Mouse (Mus musculus) hematopoietic stem cell, adult 5-6 weeks (primary cell): ENCODE results near the gene Nceh1. TPM values are rescaled to one million over a fixed set of nuclear protein-coding genes. Genes with fewer than 3 reads are reported as not detected.

ENCODE experiments used
- ATAC-seq, 2 experiments: fragments of 125-278 bp in 1 of 2; replicated peaks in 1 of 2; 2 replicates each; pipeline ENCODE4 v1.8.0; 2016 to 2017; ENCODE audit warnings: inconsistent platforms in 2 of 2, mild to moderate bottlenecking in 2 of 2, moderate number of reproducible peaks in 2 of 2, low read depth in 1 of 2, moderate TSS enrichment in 1 of 2; ENCODE audit not compliant: low FRiP score in 2 of 2, poor library complexity in 2 of 2, severe bottlenecking in 2 of 2, insufficient read depth in 1 of 2, low TSS enrichment in 1 of 2
- total RNA-seq: library from RNA; stranded (forward); fragments of 172-1452, 232-1000 nt; gene quantifications from 2 replicates; pipeline ENCODE4 v1.2.3, GENCODE M21; 2017

Gene Nceh1
- 55.5 and 60.5 TPM in 2 replicates for total RNA-seq

DNA sequence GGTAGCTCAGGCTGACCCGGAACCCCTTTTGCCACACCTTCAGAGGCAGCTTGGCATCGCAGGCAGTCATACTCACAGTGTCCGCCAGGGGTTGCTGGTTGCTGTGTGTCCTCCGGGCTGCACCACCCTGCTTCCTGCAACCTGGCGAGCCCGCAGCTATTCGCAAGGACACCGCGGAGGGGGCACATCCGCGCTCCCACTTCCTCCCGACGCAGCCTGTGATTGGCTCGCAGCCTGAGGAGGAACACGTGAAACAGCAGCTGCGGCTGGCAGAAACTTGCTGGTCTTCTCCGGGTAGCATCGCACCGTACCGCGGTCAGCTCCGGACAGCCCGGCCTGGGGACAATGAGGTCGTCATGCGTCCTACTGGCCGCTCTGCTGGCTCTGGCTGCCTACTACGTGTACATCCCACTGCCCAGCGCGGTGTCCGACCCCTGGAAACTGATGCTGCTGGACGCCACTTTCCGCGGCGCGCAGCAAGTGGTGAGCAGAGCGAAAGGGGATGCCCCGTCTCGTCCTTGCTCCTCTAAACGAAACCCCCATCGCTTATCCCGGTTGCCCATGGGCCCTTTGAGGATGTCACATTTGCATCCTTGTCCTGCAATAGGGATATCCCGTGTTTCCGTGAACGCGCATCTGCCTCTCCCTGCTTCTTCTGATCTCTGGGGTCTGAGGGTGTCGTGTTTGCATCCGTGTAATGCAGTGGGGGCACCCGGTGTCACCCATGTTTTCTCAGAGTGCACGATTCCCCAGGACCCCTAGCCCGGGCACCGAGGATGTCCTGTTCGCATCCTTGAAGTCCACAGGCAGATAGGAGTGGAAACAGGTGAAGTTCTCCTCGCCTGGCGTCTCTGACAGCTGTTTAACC lies at the start of gene Nceh1:
Gene Nceh1 (plus strand): TSS at position 233 of the 868 bp plus-strand sequence.
- peak; percentile 97 to 99 for ATAC-seq

GRCm38 (mm10) chr3:27140101-27140500 lies 42.7 kb upstream of the Nceh1 start:
- no peak for ATAC-seq

DNA sequence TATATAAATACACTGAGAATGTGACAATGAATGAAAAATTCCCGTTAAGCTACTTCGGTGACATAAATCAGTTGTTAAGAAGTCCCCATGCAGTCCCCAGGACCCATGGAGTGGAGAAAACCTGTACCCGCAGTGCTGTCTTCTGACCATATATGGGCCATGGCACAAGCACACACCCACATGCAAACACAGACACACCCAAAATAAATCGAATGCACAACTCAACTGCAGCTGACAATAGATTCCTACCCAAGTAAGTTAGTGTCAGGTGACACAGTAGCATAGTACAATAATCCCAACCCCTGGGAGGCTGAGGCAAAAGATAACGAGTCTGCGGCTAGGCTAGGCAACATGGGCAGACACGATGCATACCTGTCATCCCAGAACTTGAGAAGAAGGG lies 39.2 kb upstream of the Nceh1 start:
- ATAC-seq = no peak

DNA sequence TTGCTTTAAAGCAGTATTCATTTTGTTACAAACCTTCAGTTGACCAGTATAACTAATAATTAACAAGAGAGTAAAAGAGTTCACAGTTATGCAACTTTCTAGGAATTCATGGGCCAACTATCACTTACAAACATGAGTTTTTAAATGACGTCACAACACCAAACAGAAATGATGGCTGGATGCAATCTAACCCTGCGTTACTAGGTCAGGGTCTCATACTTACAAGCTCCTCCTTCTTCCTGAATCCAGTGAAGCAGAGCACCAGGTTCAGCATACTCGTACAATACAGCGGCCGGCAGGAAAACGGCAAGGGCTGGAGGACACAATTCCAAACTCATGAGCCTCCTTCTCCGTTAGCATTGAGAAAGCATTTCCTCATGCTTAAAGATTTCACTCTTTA lies 37.0 kb upstream of the Nceh1 start:
- ATAC-seq = no peak

GRCm38 (mm10) chr3:27153191-27153671 lies 29.5 kb upstream of the Nceh1 start:
- peak; percentile 55 to 72 for ATAC-seq

GRCm38 (mm10) chr3:27153701-27154209 lies 29.0 kb upstream of the Nceh1 start, which contains the start of gene Ect2:
TSS of gene Ect2 (minus strand) at chr3:27153878.
- peak; percentile 97 for ATAC-seq

GRCm38 (mm10) chr3:27154280-27154679 lies 28.5 kb upstream of the Nceh1 start:
- ATAC-seq = no peak

- no peak for ATAC-seq
Measured at GRCm38 (mm10) chr3:27155051-27155855, 27.5 kb upstream of the Nceh1 start.

- ATAC-seq = no peak
Measured at GRCm38 (mm10) chr3:27155856-27156593, 26.7 kb upstream of the Nceh1 start.

- no peak for ATAC-seq
Measured at GRCm38 (mm10) chr3:27156594-27156949, 26.2 kb upstream of the Nceh1 start.

GRCm38 (mm10) chr3:27158910-27159309 lies 23.9 kb upstream of the Nceh1 start:
- no peak for ATAC-seq

DNA sequence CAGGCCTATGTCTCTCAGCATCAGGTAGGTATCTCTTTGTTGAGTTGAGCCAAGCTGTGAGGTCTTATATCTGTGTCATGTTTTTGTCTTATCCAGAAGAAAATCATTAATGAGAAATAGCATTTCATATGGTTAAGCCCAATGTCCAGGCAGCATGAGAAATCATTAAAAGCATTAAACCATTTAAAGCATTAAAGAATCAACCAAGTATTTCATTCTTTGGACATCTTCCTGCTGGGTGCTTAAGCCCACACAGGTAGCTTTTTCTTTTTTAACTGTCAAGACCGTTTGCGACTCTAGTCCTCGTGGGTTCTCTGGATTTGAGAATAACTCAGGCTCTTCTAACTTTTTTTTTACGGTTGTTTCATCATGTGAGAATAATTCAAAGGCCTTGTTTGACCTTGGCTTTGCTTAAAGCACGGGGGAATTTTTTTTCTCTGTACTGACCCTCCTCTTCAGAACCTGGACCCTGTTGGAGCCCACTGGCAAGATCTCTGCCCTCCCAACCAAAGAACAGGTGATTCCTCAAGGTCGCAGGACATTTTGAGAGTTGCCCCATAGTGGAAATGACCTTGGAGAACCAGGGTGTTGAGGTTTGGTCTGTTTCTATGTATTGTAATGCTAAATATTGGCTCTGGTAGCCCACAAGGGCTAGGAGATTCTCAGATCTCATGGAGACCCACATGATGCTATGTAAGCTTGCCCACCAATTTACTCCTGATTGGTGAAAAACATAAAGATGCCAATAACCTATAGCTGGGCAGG lies 20.9 kb upstream of the Nceh1 start:
- no peak for ATAC-seq

- no peak for ATAC-seq
Measured at GRCm38 (mm10) chr3:27162410-27162804, 20.4 kb upstream of the Nceh1 start.

DNA sequence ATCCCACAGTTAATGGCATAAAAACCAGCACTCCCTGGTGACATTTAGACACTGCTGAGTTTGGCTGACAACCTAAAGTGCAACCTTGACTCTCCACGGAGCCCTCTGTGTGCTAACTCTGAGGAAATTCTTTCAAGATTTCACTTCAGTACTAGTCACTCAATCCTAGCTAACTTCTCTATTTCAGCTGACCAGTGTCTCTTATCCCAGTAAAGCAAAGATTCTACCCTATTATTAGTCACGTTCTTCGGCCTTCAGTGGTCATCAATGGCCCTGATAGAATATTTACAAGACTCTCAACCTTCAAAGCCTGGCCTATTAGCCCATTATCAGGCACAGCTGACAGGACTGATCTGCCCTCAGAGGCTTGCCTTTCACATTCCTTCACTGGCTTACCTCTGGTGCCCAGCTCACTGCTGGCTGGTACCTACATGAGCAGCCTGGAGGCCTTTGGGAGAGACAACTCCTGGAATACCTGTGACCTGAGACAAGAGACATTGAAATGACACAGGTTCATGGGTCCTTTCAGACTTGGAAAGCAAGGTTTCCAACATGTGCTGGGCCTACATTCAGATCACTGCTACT lies 17.2 kb upstream of the Nceh1 start:
- no peak for ATAC-seq

DNA sequence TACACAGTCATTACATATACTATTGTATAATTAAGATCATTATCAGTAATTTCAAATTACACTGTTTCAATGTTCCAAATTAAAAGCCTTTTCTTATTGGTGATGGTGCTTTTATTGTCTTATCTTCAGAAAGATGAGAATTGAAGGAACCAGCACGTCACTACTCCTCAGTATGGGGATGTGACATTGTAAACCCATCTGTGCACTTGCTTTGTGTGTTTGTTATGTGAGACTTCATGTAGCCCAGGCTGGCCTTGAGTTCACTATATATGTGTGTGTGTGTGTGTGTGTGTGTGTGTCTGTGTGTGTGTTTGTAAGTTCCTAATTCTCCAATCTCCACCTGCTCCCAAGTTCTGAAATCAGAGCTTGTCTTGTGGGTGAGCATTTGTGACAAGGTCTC lies 12.5 kb upstream of the Nceh1 start:
- ATAC-seq = no peak

DNA sequence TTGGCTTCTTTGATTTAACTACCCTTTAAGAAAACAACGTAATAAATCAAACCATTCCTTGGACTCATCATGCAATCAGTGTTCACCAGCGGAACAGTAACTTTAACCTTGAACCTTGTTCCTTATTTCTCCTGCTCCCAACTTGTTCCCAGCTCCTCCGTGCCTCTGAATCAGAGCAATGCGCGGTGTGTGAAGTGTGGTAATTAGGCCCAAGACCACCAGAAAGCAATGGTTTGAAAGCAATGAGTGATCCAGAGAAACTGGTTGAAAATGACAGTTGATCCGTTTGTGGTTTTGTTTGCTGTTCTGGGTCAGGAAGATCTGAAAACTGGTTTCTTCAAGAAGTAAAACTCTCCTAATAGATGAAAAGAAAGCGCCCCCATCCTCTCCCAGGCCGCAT lies 3.1 kb upstream of the Nceh1 start:
- no peak for ATAC-seq
